Mouse (Mus musculus) liver, embryonic 14.5 days (tissue): ENCODE measurements around the gene Riiad1.

Experiments used
- CTCF ChIP-seq: IDR thresholded peaks from 2 replicates; pipeline ENCODE4 v1.5.1; 2016; ENCODE audit warnings: antibody characterized with exemption, low read depth, control low read depth
- EP300 ChIP-seq: IDR thresholded peaks from 2 replicates; pipeline ENCODE4 v1.6.1; 2016; ENCODE audit warnings: antibody characterized with exemption, low read depth

DNA sequence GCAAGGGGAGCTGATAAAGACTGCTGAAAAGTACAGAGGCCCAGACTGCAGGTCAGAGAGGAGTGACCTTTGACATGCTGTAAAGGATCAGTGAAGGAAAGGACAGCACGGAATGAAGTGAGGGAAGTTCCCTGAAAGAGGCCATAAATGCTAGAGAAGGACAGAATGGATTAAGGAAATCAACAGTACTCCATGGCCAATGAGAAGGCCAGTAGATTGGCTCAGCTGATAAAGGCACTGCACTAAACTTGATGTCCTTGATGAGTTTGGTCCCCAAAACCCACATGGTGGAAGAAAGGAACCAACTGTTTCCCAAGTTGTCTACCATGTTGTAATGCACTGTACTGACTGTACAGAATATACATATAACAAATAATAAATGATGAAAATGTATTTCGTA lies 46.6 kb upstream of the Riiad1 start:
- TF ChIP-seq CTCF (no peak), EP300 (no peak)
